Mouse (Mus musculus) liver, embryonic 14.5 days (tissue): Measurements from ENCODE around the gene Dok1.

Experiments used
- CTCF ChIP-seq: IDR thresholded peaks from 2 replicates; pipeline ENCODE4 v1.5.1; 2016; ENCODE audit warnings: antibody characterized with exemption, low read depth, control low read depth
- EP300 ChIP-seq: IDR thresholded peaks from 2 replicates; pipeline ENCODE4 v1.6.1; 2016; ENCODE audit warnings: antibody characterized with exemption, low read depth

DNA sequence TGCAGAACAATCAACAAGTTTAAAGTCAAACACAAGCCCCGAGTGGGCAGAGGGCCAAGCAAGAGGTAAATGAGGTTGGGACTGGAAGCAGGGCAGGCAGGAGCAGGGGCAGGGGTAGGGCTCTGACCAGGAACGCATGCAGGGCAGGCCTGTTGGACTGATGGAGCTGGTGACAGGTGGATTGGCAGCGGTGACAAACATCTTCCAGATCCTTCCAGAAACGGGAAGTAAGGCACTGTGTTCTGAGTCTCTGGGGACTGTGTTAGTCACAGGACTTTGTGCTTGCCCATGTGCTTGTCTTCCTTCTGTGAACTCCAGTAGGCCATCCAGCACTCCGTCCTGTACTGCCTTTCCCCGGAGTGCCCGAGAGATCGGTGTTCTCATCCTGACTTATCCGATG is 11.5 kb upstream of the Dok1 start:
- TF ChIP-seq CTCF, result no peak
- TF ChIP-seq EP300, result no peak
